Mouse (Mus musculus): ENCODE data around the gene Tspan17.

Gene Tspan17

GRCm38 (mm10) chr13:54805134-54805838, 16.1 kb downstream of the Tspan17 start:
- no peak for DNase-seq (ENCODE audit: low read depth, low spot score)

DNA sequence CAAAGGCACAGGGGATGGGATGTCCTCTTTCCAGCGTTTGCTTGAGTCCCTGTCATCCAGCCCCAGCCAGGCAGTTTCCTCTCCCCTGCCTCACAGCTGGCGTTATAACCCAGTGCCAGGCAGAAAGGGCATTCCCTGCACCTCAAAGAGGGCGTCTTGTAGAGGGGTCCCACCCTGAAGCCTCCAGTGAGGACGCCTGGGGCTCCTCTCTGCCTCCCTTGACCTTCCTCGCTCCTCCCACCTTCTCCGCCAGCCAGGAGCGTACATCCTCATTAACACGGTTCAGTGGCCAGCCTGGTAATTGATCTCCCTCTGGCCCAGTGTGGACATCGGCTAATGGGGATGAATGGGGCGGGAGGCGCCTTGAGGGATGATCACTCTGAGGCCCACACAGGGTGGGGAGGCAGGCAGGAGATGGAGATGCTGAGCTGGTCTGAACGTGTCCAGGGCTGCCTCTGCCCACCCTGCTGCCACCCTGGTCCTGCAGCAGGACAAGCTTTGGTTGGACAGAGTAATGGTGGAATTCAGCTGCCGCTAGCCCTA, 17.3 kb downstream of the Tspan17 start:
- DNase-seq (ENCODE audit: low read depth, low spot score) = no peak

DNA sequence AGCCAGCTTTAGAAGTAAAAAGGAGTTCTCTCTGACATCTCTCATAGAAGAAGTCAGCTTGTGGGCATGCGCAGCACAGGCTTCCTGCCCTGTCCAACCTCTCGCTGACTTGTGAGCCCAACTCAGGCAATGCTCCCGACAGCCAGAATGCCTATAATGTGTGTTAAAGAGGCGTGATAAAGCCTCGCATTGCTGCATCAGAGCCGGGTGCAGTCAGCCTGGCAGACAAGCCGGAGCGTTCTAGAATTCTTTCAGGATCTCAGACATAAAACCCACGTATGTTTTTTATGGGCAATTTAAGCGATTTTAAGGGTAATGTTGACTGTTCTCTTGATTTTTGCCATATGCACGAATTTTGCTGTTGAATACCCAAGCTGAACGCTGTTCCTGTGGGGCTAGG, 18.9 kb downstream of the Tspan17 start:
- no peak for DNase-seq (ENCODE audit: low read depth, low spot score)

DNA sequence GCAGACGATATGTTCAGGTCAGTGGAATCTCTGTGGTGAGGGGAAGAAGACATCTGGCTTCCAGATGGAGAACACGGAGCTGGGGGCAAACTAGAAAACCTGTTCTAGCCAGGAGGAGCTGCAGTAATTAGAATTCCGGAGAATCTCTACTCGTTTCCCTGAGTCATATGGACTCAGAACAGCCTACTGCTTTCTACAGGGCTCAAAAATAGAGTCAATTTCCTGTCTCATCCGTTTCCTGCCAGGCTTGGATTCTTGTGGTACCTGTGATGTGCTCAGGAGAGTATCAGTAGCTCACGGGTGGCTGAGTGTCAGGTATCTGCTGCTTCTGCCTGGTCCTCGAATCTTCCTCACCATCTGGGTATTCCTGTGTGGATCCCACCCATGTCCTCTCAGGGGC, 22.3 kb downstream of the Tspan17 start:
- DNase-seq (ENCODE audit: low read depth, low spot score) = peak; percentile 44

DNA sequence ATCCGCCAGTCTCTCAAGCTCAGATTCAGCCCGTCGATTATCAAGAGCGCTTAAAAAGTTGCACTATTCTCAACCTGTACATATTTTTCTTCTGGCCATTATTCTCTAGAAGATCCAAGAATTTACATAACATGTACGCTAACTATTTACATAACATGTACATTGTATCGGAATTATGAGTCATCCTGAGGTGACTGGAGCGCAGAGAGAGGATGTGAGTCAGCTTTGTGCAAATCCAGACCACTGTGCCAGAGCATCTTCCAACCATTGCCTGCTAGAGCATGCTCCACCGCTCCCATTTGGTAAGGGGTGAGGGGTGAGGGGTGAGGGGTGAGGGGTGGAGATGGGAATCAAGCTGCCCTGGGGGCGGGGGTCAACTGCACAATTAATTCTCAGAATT, 24.2 kb downstream of the Tspan17 start:
- DNase-seq (ENCODE audit: low read depth, low spot score) = no peak

GRCm38 (mm10) chr13:54818399-54819254, 29.4 kb downstream of the Tspan17 start:
- DNase-seq (ENCODE audit: low read depth, low spot score) = no peak

DNA sequence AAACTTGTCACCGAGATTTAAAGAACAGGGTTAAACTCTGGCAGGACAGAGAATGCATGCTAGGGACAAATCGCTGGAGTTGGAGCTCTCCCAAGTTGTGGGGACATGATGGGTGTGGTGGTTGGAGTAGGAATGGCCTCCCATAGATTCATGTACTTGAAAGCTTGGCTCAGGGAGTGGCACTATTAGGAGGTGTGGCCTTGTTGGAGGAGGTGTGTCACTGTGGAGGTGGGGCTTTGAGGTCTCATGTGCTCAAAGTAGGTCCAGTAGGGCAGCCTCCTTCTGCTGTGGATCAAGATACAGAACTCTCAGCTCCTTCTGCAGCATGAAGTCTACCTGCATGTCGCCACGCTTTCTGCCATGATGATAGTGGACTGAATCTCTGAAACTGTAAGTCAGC, 31.9 kb downstream of the Tspan17 start:
- no peak for DNase-seq (ENCODE audit: low read depth, low spot score)

GRCm38 (mm10) chr13:54821931-54822330, 32.8 kb downstream of the Tspan17 start:
- DNase-seq (ENCODE audit: low read depth, low spot score) = no peak

- no peak for DNase-seq (ENCODE audit: low read depth, low spot score)
Measured at GRCm38 (mm10) chr13:54824111-54824931, 35.1 kb downstream of the Tspan17 start.

GRCm38 (mm10) chr13:54827992-54828391, 38.8 kb downstream of the Tspan17 start:
- DNase-seq (ENCODE audit: low read depth, low spot score) = no peak

DNA sequence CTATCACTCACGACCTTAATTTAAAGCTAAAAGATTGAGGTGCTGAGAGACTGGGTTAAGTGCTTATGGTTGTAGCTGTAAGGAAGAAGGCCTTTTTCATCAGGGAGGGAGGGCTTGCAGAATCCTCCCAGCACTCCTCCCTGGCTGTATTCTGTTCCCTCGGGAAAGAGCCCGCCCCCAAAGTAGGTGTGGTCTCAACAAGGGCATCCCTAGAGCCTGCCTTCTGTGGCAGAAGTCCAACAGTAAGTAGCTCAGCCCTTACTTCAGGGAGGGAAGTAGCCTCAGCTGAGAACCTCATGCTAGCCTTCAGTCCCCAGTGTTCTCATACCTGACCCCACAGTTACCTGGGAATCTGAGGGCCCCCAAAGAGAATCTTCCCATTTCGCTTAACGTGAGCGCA, 39.3 kb downstream of the Tspan17 start:
- no peak for DNase-seq (ENCODE audit: low read depth, low spot score)

DNA sequence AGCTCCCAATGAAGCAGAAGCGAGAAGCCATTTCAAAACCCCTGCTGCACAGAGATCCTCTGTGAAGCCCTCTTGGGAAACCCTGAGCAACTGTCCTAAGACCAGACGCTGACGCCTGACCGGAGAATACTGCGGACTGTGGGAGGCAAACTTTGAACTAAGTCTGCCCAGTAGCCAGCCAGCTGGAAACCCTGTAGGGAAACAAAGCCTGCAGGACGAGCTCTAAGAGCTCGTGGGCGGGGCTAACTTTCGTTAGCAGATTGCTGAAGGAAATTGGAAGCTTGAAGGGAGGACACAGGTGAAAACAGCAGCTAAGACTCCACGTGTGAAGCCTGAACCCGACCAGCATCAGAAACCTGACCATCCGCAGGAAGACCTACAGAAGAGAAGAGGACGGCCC, 40.3 kb downstream of the Tspan17 start:
- no peak for DNase-seq (ENCODE audit: low read depth, low spot score)

DNA sequence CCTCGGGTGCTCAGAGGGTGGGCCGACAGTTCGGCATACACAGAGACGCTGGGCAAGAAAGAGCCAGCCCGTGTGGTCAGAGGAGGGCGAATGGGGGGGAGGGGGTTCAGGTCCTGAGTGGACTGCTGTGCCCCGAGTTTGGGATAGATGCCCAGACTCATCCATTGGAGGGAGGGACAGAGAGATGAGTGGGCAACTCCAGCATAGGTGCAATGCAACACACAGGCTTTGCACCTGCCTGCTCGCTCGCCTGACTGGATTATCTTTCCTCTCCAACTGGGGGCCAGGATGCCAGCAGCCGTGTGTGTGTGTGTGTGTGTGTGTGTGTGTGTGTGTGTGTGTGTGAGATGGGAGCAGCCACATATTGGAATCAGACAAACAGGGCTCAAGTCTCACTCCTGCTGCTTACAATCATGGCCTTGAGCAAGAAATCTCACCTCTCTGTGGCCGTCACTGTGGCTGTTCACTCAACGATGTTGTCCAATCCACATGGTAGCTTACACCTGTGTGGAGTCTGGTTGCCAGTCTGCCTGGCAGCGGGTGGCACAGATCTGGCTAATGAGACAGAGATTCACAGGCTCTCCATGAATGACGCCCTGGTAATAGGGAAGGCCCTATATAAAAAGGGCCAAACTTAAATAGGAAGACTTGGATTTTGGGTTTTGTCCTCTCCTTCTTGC, 47.3 kb downstream of the Tspan17 start:
- DNase-seq (ENCODE audit: low read depth, low spot score) = no peak

- DNase-seq (ENCODE audit: low read depth, low spot score) = no peak
Measured at GRCm38 (mm10) chr13:54837061-54837460, 47.9 kb downstream of the Tspan17 start.

DNA sequence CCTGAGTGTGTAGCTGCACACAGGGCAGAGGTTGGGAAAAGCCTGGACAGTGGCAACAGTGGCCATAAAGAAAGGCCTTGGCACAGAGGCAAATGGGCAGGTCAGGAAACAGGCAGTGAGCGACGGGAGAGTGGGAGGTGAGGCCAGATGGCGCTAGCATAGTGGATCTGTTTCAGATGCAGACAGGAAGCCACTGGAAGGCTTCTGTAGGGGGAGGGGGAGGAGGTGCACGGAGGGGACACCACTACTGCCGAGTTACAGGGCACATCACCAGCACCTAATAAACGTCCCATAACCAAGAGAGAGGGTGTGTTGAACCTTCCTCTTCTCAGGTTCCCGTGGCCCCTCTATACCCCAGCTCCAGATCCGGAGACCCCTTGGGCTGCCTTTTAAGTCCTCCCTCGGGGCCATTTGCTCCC, 48.3 kb downstream of the Tspan17 start:
- DNase-seq (ENCODE audit: low read depth, low spot score) = peak; percentile 85

GRCm38 (mm10) chr13:54838540-54838939, 49.4 kb downstream of the Tspan17 start:
- no peak for DNase-seq (ENCODE audit: low read depth, low spot score)

DNA sequence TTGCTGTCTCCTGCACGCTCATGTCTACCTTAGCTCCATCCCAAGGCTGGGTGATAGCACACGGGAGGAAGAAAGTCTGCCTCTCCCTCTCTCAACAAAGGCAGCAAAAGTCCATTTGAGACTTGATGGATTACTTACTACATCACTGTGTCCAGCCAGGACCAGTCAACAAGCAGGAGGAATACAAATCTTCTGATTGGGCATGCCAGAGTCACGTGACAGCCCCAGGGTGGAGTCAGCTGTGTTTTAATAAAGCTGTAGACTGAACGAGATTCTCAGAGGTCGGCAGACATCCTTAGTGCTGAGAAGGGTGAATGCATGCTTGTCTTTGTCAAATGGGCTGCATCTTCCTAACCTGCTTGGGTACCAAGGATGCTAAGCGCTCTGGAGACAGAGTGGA, 50.0 kb downstream of the Tspan17 start:
- DNase-seq (ENCODE audit: low read depth, low spot score) = no peak

- no peak for DNase-seq (ENCODE audit: low read depth, low spot score)
Measured at GRCm38 (mm10) chr13:54844579-54844978, 55.4 kb downstream of the Tspan17 start.
